Mouse (Mus musculus) CD4-positive, CD25-positive, alpha-beta regulatory T cell, adult 4 months (primary cell): ENCODE data around the gene Tekt1. TPM values are rescaled to one million over a fixed set of nuclear protein-coding genes. Genes with fewer than 3 reads are reported as not detected.

Experiments used
- ATAC-seq: one replicate; pipeline ENCODE4 v1.8.0; 2017
- polyA plus RNA-seq, 2 experiments: library from polyadenylated mRNA; unstranded; fragments of 100-300 nt; shearing (Covaris generic); gene quantifications; one replicate each; pipeline ENCODE4 v1.2.1; 2017

Gene Tekt1
- polyA plus RNA-seq, 2 experiments from 2014 or later: not detected

- ATAC-seq: no peak
Measured at GRCm38 (mm10) chr11:72342549-72343237, 19.5 kb downstream of the Tekt1 start.

GRCm38 (mm10) chr11:72339716-72340115 is 22.5 kb downstream of the Tekt1 start:
- no peak for ATAC-seq

DNA sequence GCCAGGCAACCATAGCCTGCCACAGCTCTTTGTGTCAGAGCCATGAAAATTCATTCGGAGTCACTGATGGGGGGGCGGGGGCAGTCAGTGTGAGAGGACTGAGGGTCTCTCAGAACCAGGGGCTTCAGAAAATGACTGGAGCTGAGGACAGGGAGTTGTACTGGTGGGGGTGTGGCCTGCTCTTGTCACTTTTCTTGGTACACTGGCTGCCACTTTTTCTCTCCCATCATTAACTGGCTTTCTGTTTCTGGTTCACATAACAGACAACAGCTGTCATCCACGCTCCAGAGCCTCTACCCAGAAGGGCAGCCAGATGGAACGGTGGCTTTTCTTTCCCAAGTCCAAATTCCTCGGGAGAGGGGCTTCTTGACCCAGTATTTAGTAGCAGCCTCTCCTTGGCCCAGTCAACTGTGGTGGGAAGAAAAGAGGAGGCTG is 23.8 kb downstream of the Tekt1 start:
- no peak for ATAC-seq

DNA sequence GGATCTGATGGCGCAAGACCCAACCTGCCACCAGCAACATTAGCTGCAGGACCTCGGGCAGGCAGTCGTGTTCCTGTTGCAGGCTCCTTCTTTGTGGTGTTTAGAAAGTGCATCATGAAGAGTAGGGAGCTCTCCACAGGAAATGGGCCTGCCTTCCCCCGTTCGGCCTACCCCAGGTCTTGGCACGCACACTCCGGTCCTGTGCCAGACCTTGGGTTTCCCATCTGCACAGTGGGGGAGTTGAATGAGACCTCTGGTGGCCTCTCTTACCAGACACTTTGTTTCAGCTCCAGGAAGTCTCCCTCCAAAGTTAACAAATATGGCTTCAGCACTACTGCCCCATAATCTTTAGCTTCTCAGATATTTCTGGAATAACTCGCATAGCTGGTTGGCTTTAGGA is 25.5 kb downstream of the Tekt1 start:
- no peak for ATAC-seq

DNA sequence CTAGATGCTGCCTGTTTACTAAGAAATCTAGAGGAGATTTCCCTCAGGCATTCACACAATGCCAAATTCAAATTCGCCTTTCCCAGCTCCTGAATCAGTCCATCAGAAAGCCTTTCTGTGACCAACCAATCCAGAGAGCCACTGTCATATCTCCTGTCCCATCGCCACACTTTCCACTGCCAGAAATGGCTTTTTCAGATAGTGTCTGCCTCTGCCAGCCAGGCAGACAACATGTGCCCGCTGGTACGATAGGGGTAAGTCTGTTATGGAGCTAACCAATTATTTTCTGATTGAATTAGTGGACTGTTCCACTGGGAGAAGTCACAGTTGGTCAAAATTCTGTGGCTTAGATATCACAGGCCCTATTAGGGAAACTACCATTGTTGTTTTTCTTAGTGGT is 27.6 kb downstream of the Tekt1 start:
- no peak for ATAC-seq

GRCm38 (mm10) chr11:72332951-72333667 is 29.1 kb downstream of the Tekt1 start:
- ATAC-seq: no peak

DNA sequence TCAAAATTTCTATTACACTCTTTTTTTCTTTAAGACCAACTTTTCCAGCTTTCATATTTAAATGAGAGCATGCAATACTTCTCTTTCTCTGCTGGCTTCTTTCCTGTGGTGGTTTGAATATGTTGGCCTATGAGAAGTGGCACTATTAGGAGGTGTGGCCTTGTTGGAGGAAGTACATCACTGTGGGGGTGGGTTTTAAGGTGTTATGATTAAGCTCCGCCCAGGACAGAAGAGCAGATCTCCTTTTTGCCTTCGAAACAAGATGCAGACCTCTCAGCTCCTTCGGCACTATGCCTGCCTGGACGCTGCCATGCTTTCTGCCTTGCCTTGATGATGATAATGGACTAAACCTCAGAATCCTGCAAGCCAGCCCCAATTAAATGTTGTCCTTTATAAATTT is 36.5 kb downstream of the Tekt1 start:
- no peak for ATAC-seq

DNA sequence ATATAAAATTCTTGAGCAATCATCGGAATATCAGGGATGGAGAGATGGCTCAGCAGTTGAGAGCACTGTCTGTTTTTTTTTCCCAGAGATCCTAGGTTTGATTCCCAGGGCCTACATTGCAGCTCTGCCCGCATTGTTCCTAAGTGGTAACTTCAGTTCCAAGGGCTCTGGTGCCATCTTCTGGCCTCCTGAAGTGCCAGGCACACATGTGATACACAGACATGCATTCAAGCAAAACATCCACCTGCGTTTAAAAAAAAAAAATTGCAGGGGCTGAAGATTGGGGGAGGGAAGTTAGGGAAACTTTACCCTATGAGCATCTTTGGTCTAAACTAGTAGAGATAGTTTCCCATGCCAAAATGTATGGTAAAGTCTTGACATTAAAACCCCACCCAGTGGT is 37.8 kb downstream of the Tekt1 start:
- ATAC-seq: no peak

- no peak for ATAC-seq
Measured at GRCm38 (mm10) chr11:72318026-72318425, 44.2 kb downstream of the Tekt1 start.

DNA sequence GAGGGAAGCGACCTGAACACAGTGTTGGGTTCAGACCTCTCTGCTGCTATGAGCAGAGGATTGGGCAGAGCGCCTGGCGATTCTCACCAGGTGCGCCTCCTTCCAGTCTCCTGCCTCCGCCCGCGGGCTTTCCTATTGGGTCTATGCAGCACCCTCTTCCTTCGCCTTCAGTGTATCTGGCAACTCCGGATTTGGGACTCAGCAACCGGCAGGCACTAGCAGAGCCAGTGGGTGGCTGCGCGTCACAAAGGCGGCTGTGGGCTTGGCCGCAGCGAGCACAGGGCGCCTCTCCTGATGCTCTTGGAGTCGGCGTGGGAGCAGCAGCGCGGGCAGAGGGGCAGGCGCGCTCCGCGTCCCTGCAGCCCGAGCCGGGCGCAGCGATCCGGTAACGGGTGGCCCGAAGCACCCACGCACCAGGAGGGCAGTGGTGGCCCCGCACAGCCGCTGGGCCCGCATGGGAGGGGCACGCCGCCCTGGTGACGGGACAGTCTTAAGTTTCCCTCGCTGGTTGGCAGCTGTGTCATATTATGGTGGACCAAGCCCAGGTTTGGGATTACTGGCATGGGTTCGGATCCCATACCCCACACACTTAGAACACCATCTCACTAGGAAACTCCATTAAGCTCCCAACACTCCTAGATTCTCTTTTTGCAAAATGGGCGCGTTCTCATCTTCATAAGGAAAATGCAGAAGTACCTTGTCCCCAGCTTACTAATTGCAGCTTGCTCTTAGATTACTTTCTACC is 47.9 kb downstream of the Tekt1 start, which contains the start of gene Fbxo39:
Gene Fbxo39, plus strand, starts transcription at position 294 of the 745 bp plus-strand sequence.
- no peak for ATAC-seq

DNA sequence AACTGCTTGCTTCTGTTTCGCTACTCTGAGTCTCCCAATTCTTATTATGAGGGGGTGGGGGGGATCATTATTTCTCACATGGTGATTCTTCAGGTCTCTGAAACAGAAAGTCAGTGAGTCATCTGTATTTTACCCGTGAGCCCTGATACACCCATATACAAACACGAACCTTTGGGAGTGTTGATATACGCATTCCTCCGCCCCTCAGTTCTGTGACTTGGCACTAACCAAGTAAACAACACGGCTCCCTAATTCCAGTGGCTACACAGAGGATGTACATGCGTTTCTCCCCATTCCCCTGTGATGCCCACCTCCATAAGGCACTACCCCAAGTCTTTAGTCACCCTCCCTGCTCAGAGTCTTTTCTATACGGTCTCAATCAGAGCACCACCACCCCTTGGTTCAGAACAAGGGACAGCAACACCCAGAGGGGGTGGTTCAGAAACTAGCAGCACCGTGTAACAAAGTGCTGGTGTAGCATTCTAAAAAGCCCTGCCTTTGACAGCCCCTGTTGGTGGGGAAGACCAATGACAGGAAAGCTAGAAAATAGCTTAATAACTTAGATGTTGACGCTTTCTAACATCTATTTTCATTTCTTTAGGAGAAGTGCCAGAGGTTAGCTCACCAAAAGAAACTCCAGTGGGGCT is 50.8 kb downstream of the Tekt1 start:
- ATAC-seq: no peak

GRCm38 (mm10) chr11:72310491-72310890 is 51.8 kb downstream of the Tekt1 start:
- no peak for ATAC-seq

DNA sequence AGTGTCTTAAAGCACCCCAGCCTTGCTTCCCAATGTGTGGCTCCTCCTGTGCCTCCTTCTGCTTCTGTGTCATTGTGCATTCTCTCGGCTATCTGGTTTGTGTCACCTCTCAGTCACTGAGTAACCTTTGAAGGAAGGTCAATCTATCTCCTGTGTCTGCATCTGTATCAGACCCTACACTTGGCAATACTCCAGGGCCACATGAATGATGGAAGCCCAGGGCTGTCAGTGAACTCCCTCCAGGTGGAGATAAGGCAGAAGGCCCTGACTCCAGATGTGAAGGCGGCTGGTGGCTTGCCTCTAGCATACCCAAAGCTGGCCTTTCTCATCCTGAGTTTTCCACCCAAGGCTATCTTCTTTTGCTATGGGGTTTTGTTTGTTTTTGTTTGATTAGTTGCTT is 53.3 kb downstream of the Tekt1 start:
- ATAC-seq: no peak

- ATAC-seq: no peak
Measured at GRCm38 (mm10) chr11:72307461-72307860, 54.8 kb downstream of the Tekt1 start.

- ATAC-seq: no peak
Measured at GRCm38 (mm10) chr11:72302230-72302629, 60.0 kb downstream of the Tekt1 start.

- peak; percentile 97 for ATAC-seq
Measured at GRCm38 (mm10) chr11:72301334-72301733, 60.9 kb downstream of the Tekt1 start, which contains the start of gene Xaf1. Xaf1 (plus strand) TSS chr11:72301629.

Other genes with a start within 250 kb of the Tekt1 start
- under 1 TPM in 1 of 2 experiments, not detected in 1; 0.11 TPM for gene Pitpnm3, start 226.7 kb downstream of the Tekt1 start, polyA plus RNA-seq
- not detected for gene Gm43951, start 155.6 kb downstream of the Tekt1 start, polyA plus RNA-seq
- gene 4933427D14Rik, start 155.0 kb downstream of the Tekt1 start, polyA plus RNA-seq: 10 to 100 TPM; 19.2 to 24.4 TPM
- gene Txndc17, start 154.9 kb downstream of the Tekt1 start, polyA plus RNA-seq: 10 to 100 TPM; 86.0 to 99.9 TPM
- gene Med31, start 146.8 kb downstream of the Tekt1 start, polyA plus RNA-seq: 10 to 100 TPM; 17.9 to 19.9 TPM
- gene Slc13a5, start 95.2 kb downstream of the Tekt1 start, polyA plus RNA-seq: not detected
- 100 to 1,000 TPM in 1 of 2 experiments, 10 to 100 TPM in 1; 97.3 to 116 TPM for gene Xaf1, start 60.8 kb downstream of the Tekt1 start, polyA plus RNA-seq
- gene Fbxo39, start 48.0 kb downstream of the Tekt1 start, polyA plus RNA-seq: under 1 TPM in 1 of 2 experiments, not detected in 1; 0.96 TPM
- under 1 TPM in 1 of 2 experiments, not detected in 1; 0.23 TPM for gene Smtnl2, start 49.3 kb upstream of the Tekt1 start, polyA plus RNA-seq
- not detected for gene Ggt6, start 73.1 kb upstream of the Tekt1 start, polyA plus RNA-seq
- gene Mybbp1a, start 78.9 kb upstream of the Tekt1 start, polyA plus RNA-seq: 100 to 1,000 TPM in 1 of 2 experiments, 10 to 100 TPM in 1; 73.7 to 102 TPM
- not detected for gene Spns2, start 127.5 kb upstream of the Tekt1 start, polyA plus RNA-seq
- 1 to 10 TPM in 1 of 2 experiments, under 1 TPM in 1; 0.86 to 1.6 TPM for gene Spns3, start 188.1 kb upstream of the Tekt1 start, polyA plus RNA-seq
- gene Ube2g1, start 244.8 kb upstream of the Tekt1 start, polyA plus RNA-seq: 10 to 100 TPM; 39.8 to 44.8 TPM